Mouse (Mus musculus) forebrain, embryonic 14.5 days (tissue): Measurements from ENCODE around the gene Foxc2. TPM values are rescaled to one million over a fixed set of nuclear protein-coding genes. Genes with fewer than 3 reads are reported as not detected.

Experiments used
- ATAC-seq: fragments of 200-750 bp; cut with Nextera tagmentation; 2 replicates; pipeline ENCODE4 v1.8.0; 2017; ENCODE audit warnings: mild to moderate bottlenecking, moderate library complexity
- DNase-seq: peaks from one replicate; pipeline ENCODE4 v3.0.0-alpha.2; 2015; ENCODE audit warnings: low spot score
- H3K27ac ChIP-seq: fragments of 300-500 bp; sonication (generic); 2 replicates; pipeline ENCODE4 v1.5.1; 2014; ENCODE audit warnings: low read depth, mild to moderate bottlenecking, control low read depth, low read length, moderate library complexity
- H3K27me3 ChIP-seq: fragments of 300-500 bp; sonication (generic); replicated peaks from 2 replicates; pipeline ENCODE4 v1.6.1; 2014; ENCODE audit warnings: low read length, control low read depth, mixed read lengths; ENCODE audit not compliant: control insufficient read depth, insufficient read depth
- H3K36me3 ChIP-seq: fragments of 300-500 bp; sonication (generic); 2 replicates; pipeline ENCODE4 v1.6.1; 2014; ENCODE audit warnings: low read length, control low read depth; ENCODE audit not compliant: control insufficient read depth, insufficient read depth
- H3K4me1 ChIP-seq: fragments of 300-500 bp; sonication (generic); 2 replicates; pipeline ENCODE4 v1.6.1; 2014; ENCODE audit warnings: antibody characterized with exemption, low read length, control low read depth; ENCODE audit not compliant: control insufficient read depth, insufficient read depth
- H3K4me2 ChIP-seq: fragments of 300-500 bp; sonication (generic); 2 replicates; pipeline ENCODE4 v1.6.1; 2014; ENCODE audit warnings: mild to moderate bottlenecking, control low read depth, low read length
- H3K4me3 ChIP-seq: fragments of 300-500 bp; sonication (generic); 2 replicates; pipeline ENCODE4 v1.5.1; 2014; ENCODE audit warnings: low read depth, low read length, control low read depth
- H3K9ac ChIP-seq: fragments of 300-500 bp; sonication (generic); 2 replicates; pipeline ENCODE4 v1.6.1; 2014; ENCODE audit warnings: mild to moderate bottlenecking, low read length, control low read depth, moderate library complexity
- H3K9me3 ChIP-seq: fragments of 300-500 bp; sonication (generic); replicated peaks from 2 replicates; pipeline ENCODE4 v1.6.1; 2016; ENCODE audit warnings: low read length, control low read depth, mixed read lengths; ENCODE audit not compliant: control insufficient read depth
- WGBS: fragments of 180-500 bp; shearing (Covaris S2); extraction: QIAGEN DNeasy Blood & Tissue Kit; methylation state at CpG from one replicate; pipeline ENCODE4 v1.1.7; 2014; 5-methylcytosine and 5-hydroxymethylcytosine counted together
- polyA plus RNA-seq: library from polyadenylated mRNA; unstranded; fragments of >200 nt; fragmentation: Nextera tagmentation; extraction: Ambion mirVana; gene quantifications from 2 replicates; pipeline ENCODE4 v1.2.1, GENCODE M21; 2014

Gene Foxc2
- polyA plus RNA-seq, 1 experiment from 2014 or later: 1.1 TPM

DNA sequence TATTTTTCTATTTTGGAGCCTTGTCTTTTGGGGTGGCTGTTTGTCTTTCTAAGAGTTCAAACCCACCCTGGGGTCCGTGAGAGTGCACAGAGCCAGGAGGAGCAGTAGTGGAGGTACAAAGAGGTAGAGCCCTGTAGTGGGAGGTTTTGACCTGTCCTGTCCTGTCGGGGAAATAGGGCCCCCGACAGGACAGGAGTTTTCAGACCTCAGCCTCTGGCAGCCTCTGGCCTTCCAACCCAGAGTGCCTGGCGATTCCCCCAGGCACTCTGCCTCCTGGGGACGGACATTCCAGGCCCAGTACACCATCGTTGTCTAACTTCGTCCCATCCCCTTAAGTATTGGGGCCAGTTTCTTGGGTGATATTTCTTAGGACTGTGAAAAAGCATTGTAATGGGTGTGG, 6.4 kb downstream of the Foxc2 start:
- 2% methylated on average over 7 of the region's 7 CpGs for WGBS
- Histone ChIP-seq H3K9me3 (no peaks in the 10 kb centered on the region), H3K4me2 (no peak overlapping the region), H3K36me3 (no peaks in the 10 kb centered on the region), H3K27ac (no peak overlapping the region), H3K4me3 (no peak overlapping the region), H3K4me1 (no peaks in the 10 kb centered on the region), H3K9ac (no peak overlapping the region), H3K27me3 (peaks cover 98% of the 10 kb centered on the region)
- DNase-seq (no peak), ATAC-seq (no peak)

DNA sequence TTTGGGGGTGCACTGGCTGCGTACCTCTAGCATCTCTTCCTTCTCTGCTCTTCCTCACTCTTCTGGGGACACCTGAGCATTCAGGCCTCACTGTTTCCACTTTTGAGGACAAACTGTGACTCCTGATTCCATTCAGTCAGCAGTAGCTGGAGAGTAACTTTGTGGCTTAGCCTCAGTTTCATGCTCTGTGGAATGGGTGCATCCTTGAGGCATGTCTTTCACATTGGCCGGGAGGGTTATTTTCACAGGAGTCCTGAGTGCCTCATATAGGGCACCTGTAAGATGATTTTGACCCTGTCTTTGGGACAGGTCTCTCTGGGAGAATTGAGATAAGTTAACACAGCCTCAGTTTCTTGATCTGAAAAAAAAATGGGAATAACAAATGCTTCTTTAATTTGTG, 7.1 kb downstream of the Foxc2 start:
- WGBS: 36% methylated on average over 2 of the region's 2 CpGs
- H3K9me3 ChIP-seq: no peaks in the 10 kb centered on the region
- peaks cover 98% of the 10 kb centered on the region for H3K27me3 ChIP-seq
- no peaks in the 10 kb centered on the region for H3K4me1 ChIP-seq
- no peak overlapping the region for H3K27ac ChIP-seq
- no peak overlapping the region for H3K4me3 ChIP-seq
- H3K4me2 ChIP-seq: no peak overlapping the region
- DNase-seq (no peak), ATAC-seq (no peak)
- H3K9ac ChIP-seq: no peak overlapping the region
- no peaks in the 10 kb centered on the region for H3K36me3 ChIP-seq

- peaks cover 98% of the 10 kb centered on the region for H3K27me3 ChIP-seq
- no peak overlapping the region for H3K27ac ChIP-seq
- no peak overlapping the region for H3K4me3 ChIP-seq
- DNase-seq (no peak), ATAC-seq (no peak)
- whole genome bisulfite sequencing: 2% methylated on average over 17 of the region's 17 CpGs
- H3K36me3 ChIP-seq: no peaks in the 10 kb centered on the region
- no peak overlapping the region for H3K9ac ChIP-seq
- H3K9me3 ChIP-seq: no peaks in the 10 kb centered on the region
- H3K4me2 ChIP-seq: no peak overlapping the region
- H3K4me1 ChIP-seq: no peaks in the 10 kb centered on the region
Measured at GRCm38 (mm10) chr8:121124547-121125239, 8.7 kb downstream of the Foxc2 start.

GRCm38 (mm10) chr8:121125311-121125876, 9.4 kb downstream of the Foxc2 start:
- WGBS: under 1% methylated on average over 35 of the region's 36 CpGs
- DNase-seq (peak; percentile 78), ATAC-seq (peak; percentile 61)
- Histone ChIP-seq H3K4me1 (no peaks in the 10 kb centered on the region), H3K9ac (no peak overlapping the region), H3K9me3 (no peaks in the 10 kb centered on the region), H3K27me3 (peaks cover 98% of the 10 kb centered on the region), H3K36me3 (no peaks in the 10 kb centered on the region), H3K4me3 (peak overlapping the region; percentile 14; the same call in 1 of the 2 replicates), H3K4me2 (peak overlapping the region; percentile 43), H3K27ac (no peak overlapping the region)

GRCm38 (mm10) chr8:121126191-121126590, 10.2 kb downstream of the Foxc2 start:
- ATAC-seq: no peak
- H3K27ac ChIP-seq: no peak overlapping the region
- no peaks in the 10 kb centered on the region for H3K9me3 ChIP-seq
- no peak overlapping the region for H3K4me3 ChIP-seq
- no peak overlapping the region for H3K9ac ChIP-seq
- no peaks in the 10 kb centered on the region for H3K4me1 ChIP-seq
- peaks cover 98% of the 10 kb centered on the region for H3K27me3 ChIP-seq
- peak overlapping the region; percentile 43; the same call in 1 of the 2 replicates for H3K4me2 ChIP-seq
- no peak for DNase-seq
- 5% methylated on average over 6 of the region's 6 CpGs for WGBS
- no peaks in the 10 kb centered on the region for H3K36me3 ChIP-seq

DNA sequence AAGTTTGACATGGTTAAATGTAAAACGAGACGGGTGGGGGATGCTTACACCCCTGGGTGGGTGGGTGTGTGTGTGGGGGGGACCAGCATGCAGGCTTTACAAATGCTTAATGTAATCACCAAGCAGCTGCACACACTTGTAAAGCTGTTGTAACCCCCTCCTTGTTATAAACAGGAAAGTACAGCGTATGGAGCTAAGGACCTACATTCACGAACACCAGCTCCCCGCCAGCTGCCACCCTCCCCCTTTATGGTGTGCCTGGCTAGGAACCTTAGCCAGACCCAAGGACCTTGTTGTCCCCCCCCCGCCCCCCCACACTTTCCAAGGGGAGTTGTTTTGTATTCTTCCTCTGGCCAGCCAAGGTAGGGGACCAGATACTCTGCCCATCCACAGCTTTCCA, 10.7 kb downstream of the Foxc2 start:
- Histone ChIP-seq H3K27me3 (peaks cover 95% of the 10 kb centered on the region), H3K4me2 (no peak overlapping the region), H3K9ac (no peak overlapping the region), H3K36me3 (no peaks in the 10 kb centered on the region), H3K27ac (no peak overlapping the region), H3K4me1 (no peaks in the 10 kb centered on the region), H3K4me3 (no peak overlapping the region), H3K9me3 (no peaks in the 10 kb centered on the region)
- ATAC-seq (no peak), DNase-seq (no peak)
- 2% methylated on average over 5 of the region's 6 CpGs for WGBS

GRCm38 (mm10) chr8:121127291-121127701, 11.3 kb downstream of the Foxc2 start:
- no peak for DNase-seq

DNA sequence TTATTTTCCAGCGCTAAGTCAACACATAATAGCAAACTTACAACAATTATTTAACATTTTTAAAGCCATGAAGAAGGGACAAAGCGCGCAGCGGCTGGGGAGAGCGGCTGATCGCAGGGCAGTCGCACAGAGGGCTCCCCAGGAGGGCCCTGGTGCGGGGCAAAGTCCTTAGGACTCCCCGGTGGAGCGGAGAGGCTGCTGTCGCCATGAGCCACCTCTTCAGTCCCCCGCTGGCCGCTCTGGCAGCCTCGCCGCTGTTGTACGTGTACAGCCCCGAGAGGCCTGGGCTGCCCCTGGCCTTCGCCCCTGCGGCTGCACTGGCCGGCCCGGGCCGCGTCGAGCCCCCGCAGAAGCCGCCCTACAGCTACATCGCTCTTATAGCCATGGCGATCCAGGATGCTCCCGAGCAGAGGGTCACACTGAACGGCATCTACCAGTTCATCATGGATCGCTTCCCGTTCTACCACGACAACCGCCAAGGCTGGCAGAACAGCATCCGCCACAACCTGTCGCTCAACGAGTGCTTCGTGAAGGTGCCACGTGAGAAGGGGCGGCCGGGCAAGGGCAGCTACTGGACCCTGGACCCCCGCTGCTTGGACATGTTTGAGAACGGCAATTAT, 11.9 kb downstream of the Foxc2 start, which contains the start of gene Foxl1:
Gene Foxl1 (plus strand): TSS at position 185 of the 620 bp plus-strand sequence.
- Histone ChIP-seq H3K4me1 (no peaks in the 10 kb centered on the region), H3K27me3 (peaks cover 89% of the 10 kb centered on the region), H3K27ac (no peak within 1 kb of the TSS), H3K4me2 (0 out of 2 replicates have a peak within 1 kb of the TSS, but pooled peaks have one; percentile 5), H3K4me3 (no peak within 1 kb of the TSS), H3K36me3 (no peaks in the 10 kb centered on the region), H3K9ac (no peak within 1 kb of the TSS), H3K9me3 (no peaks in the 10 kb centered on the region)
- no peak for ATAC-seq
- DNase-seq: no peak
- WGBS: under 1% methylated on average over 43 of the region's 43 CpGs

More at GRCm38 (mm10) chr8:121127291-121127701, 11.3 kb downstream of the Foxc2 start:
- WGBS: 2% methylated on average over 11 of the region's 11 CpGs
- H3K9ac ChIP-seq: no peak overlapping the region
- H3K27ac ChIP-seq: no peak overlapping the region
- no peaks in the 10 kb centered on the region for H3K9me3 ChIP-seq
- H3K27me3 ChIP-seq: peaks cover 90% of the 10 kb centered on the region
- ATAC-seq: no peak
- no peak overlapping the region for H3K4me3 ChIP-seq
- no peaks in the 10 kb centered on the region for H3K36me3 ChIP-seq
- no peak overlapping the region for H3K4me2 ChIP-seq
- no peaks in the 10 kb centered on the region for H3K4me1 ChIP-seq
